Mouse (Mus musculus): ENCODE data around the gene Mrpl10. TPM values are rescaled to one million over a fixed set of nuclear protein-coding genes. Genes with fewer than 3 reads are reported as not detected.

Mrpl10 gene
- polyA plus RNA-seq (2012; rRNA removed; ENCODE audit: low replicate concordance), result 103 and 129 TPM in 2 replicates

DNA sequence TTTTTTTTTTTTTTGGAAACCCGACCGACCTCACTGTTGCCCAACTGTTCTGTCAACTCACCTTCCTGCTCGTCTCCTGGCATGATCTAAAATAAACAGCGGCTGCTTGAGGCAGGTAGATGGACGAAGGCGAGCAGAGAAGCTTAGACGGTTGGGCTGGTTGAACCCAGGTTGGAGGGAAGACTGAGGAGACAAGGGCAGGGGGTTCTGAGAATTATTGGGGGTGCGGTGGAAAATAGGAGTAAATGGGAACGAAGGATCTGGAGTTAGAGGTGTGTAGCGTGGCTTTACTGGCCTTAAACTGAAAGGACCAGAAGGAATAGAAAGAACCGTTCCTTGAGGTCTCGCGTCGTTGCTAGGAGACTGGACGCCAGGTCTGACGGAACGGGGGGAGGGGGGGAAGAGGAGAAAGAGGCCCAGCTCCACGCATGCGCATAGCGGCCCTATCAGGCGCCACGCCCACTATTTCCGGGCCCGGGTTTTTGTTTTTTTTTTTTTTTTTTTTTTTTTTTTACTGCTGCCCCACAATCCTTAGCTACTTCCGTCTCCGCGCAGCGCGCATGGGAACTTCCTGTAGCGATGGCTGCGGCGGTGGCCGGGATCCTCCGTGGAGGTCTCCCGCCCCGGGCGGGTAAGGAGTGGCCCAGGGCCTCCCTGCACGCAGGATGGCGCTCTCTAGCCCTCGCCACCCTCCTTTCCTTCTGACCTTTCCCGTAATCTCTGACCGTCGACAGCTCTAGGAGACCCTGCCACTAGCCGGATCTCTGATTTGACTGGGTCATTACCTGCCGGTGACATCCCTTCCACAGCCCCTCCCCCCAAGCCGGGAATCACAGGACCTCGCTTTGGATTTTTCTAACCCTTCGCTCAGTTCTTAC lies at the start of gene Mrpl10, which contains the start of gene Lrrc46:
TSS of gene Mrpl10 (plus strand) at position 539 of the 878 bp plus-strand sequence.
TSS of gene Lrrc46 (minus strand) at position 386 of the 878 bp plus-strand sequence.

DNA sequence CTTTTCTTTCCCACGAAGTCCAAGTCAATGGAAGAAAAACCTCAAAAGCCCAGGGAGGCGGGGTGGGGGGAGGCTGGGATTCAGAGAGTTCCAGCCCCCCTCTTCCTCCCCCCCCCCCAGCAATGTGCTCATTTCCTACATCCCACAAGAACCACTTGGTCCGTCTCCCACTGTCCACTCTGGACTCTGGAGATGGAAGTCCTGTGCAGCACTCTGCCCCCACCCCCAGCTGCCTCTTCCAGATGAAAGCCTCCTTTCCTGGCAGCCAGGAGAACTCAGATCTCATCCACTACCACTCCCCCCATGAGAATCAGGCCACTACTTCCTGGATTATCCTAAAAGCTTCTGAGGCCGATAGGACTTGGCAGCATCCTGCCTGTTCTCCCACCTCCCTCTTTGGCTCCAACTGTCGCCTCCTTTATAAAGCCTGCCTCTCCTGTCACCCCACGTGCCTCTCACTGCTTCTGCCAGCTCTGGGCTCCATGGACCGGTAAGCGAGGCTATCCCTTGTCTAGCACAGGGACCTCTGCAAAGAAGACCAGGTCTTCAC lies 28.2 kb upstream of the Mrpl10 start, which contains the start of gene Sp6:
TSS of gene Sp6 (plus strand) at position 274 of the 550 bp plus-strand sequence.

DNA sequence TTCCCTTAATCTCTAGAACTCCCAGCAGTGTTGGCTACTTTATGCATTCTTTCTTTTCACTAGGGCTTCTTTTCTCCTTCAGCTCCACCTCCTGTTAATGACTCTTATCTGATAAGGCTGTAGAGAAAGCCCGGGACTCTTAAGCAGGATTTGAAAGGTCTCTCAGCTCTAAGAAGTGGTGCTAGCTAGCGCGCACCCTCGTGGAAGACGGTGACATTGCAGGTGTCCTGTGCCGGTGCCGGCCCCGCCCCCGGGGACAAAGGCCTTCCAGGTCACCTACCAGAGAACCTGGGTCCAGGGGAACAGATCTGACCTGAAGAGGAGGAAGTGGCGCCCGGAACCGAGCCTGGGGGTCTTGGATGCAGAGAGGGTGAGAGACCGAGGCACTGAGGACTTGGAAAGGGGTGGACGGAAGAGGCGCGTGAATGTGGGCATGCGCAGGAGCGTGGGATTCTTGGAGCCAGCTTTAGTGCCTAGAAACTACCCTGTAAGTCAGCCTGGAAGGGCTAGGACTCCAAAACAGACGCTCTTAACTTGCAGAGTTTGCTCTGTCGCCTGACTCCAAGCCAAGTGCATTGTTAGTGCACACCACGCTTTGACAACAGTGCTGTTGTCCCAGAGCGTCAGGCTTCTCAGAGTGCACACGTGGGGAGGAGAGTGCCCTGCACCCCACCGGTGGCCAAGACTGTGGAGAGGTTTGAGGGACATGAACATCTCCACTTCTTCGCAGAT lies 11.5 kb upstream of the Mrpl10 start, which contains the start of gene Scrn2:
TSS of gene Scrn2 (plus strand) at position 253 of the 732 bp plus-strand sequence.

DNA sequence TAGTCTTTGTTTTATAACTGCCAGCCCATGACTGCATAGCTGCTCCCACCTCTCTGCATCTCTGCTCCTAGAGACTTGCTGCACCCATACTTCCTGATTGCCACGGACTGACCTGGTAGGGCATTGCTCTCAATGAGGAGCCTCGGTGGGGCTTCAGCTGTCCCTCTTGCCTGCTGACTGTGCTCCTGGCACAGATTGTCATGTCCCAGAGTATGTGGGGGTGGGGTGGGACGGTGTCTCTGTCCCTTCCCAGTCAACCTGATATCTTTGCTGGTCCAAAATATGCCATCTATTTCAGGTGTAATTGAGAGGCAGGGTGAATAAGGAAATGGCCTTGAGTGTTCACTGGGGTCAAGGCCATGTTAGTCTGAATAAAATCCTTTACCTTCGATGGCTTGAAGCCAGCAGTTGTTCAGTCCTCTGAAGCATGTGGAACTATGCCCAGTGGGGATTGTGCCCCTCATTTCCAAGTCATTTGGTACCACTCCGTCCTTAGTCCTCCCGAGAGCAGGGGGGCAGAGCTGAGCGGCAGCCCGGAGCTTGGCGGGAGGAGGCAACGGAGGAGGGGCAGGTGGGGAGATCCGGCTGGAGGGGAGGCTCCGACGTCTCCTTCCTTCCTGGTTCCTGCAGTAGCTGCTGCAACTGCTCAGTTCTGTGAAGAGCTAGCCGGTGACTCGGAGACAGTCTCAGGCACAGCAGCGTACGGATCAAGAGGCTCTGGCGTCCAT lies 9.0 kb downstream of the Mrpl10 start, which contains the start of gene Osbpl7:
TSS of gene Osbpl7 (plus strand) at position 413 of the 728 bp plus-strand sequence.

Other genes with a start within 250 kb of the Mrpl10 start
- 263 and 396 TPM in 2 replicates for gene Nfe2l1, start 211.6 kb upstream of the Mrpl10 start, polyA plus RNA-seq (2012; rRNA removed; ENCODE audit: low replicate concordance)
- gene Copz2, start 191.7 kb upstream of the Mrpl10 start, polyA plus RNA-seq (2012; rRNA removed; ENCODE audit: low replicate concordance), result 97.4 and 128 TPM in 2 replicates
- gene Cdk5rap3, start 125.1 kb upstream of the Mrpl10 start, polyA plus RNA-seq (2012; rRNA removed; ENCODE audit: low replicate concordance), result 48.3 and 58.9 TPM in 2 replicates
- 8.3 TPM in 1 of 2 replicates, not detected in the other for gene Prr15l, start 113.5 kb upstream of the Mrpl10 start, polyA plus RNA-seq (2012; rRNA removed; ENCODE audit: low replicate concordance)
- 24.2 and 28.6 TPM in 2 replicates for gene Pnpo, start 97.6 kb upstream of the Mrpl10 start, polyA plus RNA-seq (2012; rRNA removed; ENCODE audit: low replicate concordance)
- 17.3 and 24.9 TPM in 2 replicates for gene Sp2, start 58.6 kb upstream of the Mrpl10 start, polyA plus RNA-seq (2012; rRNA removed; ENCODE audit: low replicate concordance)
- 0.26 and 0.66 TPM in 2 replicates for gene Sp6, start 28.2 kb upstream of the Mrpl10 start, polyA plus RNA-seq (2012; rRNA removed; ENCODE audit: low replicate concordance)
- 10.6 and 17.6 TPM in 2 replicates for gene Scrn2, start 11.6 kb upstream of the Mrpl10 start, polyA plus RNA-seq (2012; rRNA removed; ENCODE audit: low replicate concordance)
- 0.14 and 0.67 TPM in 2 replicates for gene Lrrc46, start 153 bp upstream of the Mrpl10 start, polyA plus RNA-seq (2012; rRNA removed; ENCODE audit: low replicate concordance)
- 8.3 and 14.0 TPM in 2 replicates for gene Osbpl7, start 9.1 kb downstream of the Mrpl10 start, polyA plus RNA-seq (2012; rRNA removed; ENCODE audit: low replicate concordance)
- gene Tbx21, start 73.8 kb downstream of the Mrpl10 start, polyA plus RNA-seq (2012; rRNA removed; ENCODE audit: low replicate concordance), result 0.62 and 0.93 TPM in 2 replicates
- 28.1 and 29.7 TPM in 2 replicates for gene Tbkbp1, start 109.9 kb downstream of the Mrpl10 start, polyA plus RNA-seq (2012; rRNA removed; ENCODE audit: low replicate concordance)
- gene Kpnb1, start 146.3 kb downstream of the Mrpl10 start, polyA plus RNA-seq (2012; rRNA removed; ENCODE audit: low replicate concordance), result 44.2 and 69.4 TPM in 2 replicates
- gene Npepps, start 239.1 kb downstream of the Mrpl10 start, polyA plus RNA-seq (2012; rRNA removed; ENCODE audit: low replicate concordance), result 25.9 and 28.6 TPM in 2 replicates